Mouse (Mus musculus) bone marrow, adult 2 months (tissue): ENCODE results near the gene Olfr325.

Experiments used
- CTCF ChIP-seq: fragments of 200-500 bp; IDR thresholded peaks from 2 replicates; pipeline ENCODE4 v1.5.1; 2011; ENCODE audit warnings: low read length, control low read depth; ENCODE audit not compliant: control insufficient read depth, insufficient read depth
- POLR2A ChIP-seq: fragments of 200-500 bp; IDR thresholded peaks from 2 replicates; pipeline ENCODE4 v1.6.1; 2011; ENCODE audit warnings: low read depth, mild to moderate bottlenecking, control low read depth, low read length, borderline replicate concordance; ENCODE audit not compliant: control insufficient read depth

DNA sequence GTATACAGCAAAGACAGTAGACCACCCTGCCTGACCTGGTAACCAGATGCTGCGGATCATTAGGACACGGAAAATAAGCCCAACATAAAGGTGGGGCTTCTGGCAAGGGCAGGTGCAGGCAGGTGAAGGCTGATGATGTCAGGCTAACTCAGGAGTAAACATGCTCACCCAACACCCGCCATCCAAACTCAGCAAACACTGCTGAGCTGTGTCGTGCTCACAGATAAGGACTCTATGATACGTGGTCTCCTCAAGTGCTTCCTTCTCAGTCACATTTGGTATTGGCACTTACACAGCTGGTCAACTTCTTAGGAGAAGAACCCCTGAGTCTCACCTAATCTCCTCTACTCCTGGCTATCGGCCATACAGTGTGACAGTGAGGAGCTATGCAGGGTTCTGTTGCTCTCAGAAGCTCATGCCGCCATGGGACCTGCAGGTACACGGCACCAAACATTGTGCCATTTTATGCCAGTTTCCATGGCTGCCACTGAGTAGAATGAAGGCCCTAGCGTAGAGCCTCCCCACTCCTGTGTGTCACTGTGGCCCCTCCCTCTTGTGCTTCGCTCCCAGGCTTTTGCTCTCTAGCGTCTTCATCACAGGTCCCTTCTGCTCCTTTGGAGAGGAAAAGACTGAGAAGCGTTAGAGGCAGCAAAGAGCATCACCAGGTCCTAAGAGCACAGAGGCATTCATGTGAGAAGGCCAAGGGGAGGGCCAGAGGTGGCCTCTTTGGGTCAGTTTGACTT, 28.8 kb downstream of the Olfr325 start:
- TF ChIP-seq POLR2A (no peak), CTCF (no peak)
